Mouse (Mus musculus): Measurements from ENCODE around the gene Gstm6.

DNA sequence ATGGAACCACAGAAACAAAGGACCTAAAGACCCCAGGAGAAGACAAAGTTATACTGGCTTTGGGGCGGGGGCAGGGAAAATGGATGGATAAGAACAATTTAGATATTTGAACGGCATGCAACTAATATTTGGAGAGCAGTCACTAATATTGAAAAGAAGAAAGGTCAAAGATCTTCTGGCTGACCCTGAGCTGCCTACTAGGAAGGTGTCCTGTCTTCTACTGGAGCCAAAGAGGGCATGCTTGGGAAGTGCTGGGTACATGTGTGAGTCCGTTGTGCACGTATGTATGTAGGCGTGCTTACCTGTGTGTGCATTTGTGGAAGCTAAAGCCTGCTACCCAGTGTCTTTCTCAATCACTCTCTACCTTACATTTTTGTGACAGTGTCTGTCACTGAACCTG, 23.1 kb upstream of the Gstm6 start:
- TF ChIP-seq POLR2A (IDR thresholded peaks at IDR 0.05; ENCODE audit: insufficient read depth, low read depth, low read length) (no peak), CTCF (IDR thresholded peaks at IDR 0.05; ENCODE audit: insufficient read depth, low read depth, low read length) (no peak)

Data from olfactory bulb, adult 2 months (tissue).